Mouse (Mus musculus) MN1 (cell line): ENCODE results near the gene Serinc2.
"Not testable (repeated sequence)": the region's sequence is repeated elsewhere in the genome, so short reads cannot be mapped to it uniquely, and the experiment has no call there.

Experiments used
- DNase-seq: peaks from one replicate; pipeline ENCODE4 v3.0.0-alpha.2; 2016; ENCODE audit warnings: low spot score

Serinc2 gene

GRCm38 (mm10) chr4:130264131-130264530 is 14.9 kb downstream of the Serinc2 start:
- no peak for DNase-seq

- DNase-seq: no peak
These were observed 18.6 kb downstream of the Serinc2 start for GRCm38 (mm10) chr4:130260406-130260805.

GRCm38 (mm10) chr4:130252441-130253157 is 26.4 kb downstream of the Serinc2 start:
- DNase-seq: no peak

GRCm38 (mm10) chr4:130251763-130252162 is 27.2 kb downstream of the Serinc2 start:
- no peak for DNase-seq

DNA sequence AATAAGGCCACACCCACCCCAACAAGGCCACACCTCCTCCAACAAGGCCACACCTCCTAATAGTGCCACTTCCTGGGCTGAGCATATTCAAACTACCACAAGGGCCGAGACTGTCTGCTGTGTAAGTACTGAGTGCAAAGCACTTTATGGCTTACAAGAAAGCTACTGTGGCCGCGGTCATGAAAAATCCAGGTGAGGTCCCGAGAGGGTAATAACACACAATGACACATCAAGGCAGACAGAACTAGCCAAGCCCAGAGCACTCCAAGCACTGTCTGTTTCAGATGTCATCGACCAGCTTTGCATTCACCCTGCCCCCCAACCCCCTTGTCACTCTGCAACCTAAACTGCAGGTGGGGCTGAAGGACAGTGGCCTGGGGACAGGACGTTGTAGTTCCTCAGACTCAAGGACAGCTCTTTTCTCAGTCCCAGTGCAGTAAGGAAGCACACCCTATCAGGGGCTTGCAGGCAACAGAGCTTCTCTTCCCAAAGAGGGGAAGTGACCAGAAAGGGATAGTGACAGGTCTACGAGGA is 27.8 kb downstream of the Serinc2 start:
- no peak for DNase-seq

- DNase-seq: no peak
These were observed 30.4 kb downstream of the Serinc2 start for GRCm38 (mm10) chr4:130248636-130249035.

DNA sequence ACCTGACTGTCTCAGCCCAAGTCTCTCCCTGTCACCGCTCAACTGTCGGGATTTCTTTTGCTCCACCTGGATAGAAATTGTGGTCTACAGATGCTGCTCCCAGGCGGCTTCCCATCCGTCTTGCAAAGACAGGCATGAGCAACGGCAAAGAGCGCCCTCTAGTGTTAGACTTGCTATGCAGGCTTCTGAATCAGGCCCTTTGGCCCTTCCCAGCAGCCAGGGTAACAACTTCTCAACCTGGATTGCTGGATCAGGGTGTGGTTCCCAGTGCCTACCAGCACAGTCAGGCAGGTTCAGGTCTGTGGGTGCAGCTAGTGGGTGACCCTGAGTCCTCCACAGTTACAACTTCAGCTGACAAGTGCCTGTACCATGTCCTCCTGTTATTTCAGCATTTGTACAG is 32.9 kb downstream of the Serinc2 start:
- DNase-seq: peak; percentile 76

DNA sequence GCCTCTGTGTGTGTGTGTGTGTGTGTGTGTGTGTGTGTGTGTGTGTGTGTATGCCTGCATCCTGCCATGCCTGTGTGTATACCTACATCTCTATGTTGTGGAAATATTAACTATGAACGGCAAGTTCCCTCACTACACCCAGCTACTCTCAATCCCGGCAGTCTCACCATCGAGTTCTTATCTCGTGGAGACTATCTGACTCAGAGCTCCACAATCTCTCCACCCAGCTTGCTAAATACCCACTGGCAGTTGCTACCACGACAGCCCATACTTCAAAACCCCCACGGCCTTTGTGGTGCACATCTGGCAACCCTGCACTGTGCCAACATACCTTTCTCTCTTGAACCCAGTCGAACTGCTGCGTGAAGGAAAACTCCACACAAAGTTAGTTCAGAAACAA is 34.3 kb downstream of the Serinc2 start:
- DNase-seq: no peak

GRCm38 (mm10) chr4:130243621-130244020 is 35.4 kb downstream of the Serinc2 start:
- DNase-seq: not testable (repeated sequence)

GRCm38 (mm10) chr4:130242956-130243355 is 36.0 kb downstream of the Serinc2 start:
- DNase-seq: no peak

- DNase-seq: no peak
These were observed 38.3 kb downstream of the Serinc2 start for GRCm38 (mm10) chr4:130240695-130241094.

DNA sequence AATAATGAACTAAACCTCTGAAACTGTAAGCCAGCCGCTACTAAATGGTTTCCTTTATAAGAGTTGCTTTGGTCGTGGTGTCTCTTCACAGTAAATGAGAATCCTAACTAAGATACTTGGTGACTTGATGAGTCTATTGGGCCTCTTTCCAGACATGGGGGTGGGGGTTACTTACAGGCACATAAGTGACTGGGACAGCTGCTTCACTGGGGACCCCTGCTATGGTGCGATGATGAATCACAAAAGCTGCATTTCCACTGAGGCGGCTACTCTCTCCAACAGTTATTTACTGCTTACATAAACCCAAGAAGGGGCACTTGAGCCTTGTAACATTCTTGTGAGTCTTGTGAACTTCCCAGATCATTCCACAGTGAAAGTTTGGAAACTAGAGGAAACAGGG is 41.4 kb downstream of the Serinc2 start:
- no peak for DNase-seq

DNA sequence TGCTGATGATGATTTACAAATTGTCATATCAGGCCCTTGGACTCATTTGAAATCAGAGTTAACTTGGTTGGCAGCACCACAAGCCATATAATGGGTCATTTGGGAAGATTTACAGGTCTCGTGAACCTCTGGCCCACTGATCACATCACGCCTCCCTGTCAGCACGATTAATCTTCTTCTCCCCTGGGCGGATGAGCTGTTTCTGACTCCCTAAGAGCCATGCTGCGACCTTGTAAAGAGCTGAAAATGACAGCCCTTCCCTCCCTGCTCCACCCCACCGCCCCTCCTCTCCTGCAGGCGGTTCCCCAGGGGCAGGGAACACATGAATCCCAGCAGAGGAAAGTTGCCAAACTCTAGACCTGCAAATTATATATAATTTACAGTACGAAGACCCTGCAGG is 42.6 kb downstream of the Serinc2 start:
- no peak for DNase-seq

DNA sequence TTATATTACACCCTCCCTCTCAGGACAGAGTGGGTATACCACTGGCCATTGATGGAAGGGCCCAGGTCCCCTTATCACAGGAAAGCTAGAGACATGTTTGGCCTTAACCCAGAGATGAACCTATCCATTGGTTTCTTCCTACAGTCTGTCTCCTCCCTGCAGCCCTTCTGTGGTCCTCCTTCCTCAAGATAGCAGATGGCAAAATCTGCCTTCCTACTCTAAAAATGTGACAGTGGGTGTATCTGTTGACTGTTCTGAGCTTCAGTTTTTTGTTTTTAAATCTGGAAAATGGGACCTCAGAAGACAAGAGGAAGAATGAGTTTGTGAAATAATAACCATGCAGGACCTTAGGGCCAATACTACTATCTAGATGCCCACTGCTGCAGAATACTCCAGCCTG is 54.9 kb downstream of the Serinc2 start:
- DNase-seq: no peak

DNA sequence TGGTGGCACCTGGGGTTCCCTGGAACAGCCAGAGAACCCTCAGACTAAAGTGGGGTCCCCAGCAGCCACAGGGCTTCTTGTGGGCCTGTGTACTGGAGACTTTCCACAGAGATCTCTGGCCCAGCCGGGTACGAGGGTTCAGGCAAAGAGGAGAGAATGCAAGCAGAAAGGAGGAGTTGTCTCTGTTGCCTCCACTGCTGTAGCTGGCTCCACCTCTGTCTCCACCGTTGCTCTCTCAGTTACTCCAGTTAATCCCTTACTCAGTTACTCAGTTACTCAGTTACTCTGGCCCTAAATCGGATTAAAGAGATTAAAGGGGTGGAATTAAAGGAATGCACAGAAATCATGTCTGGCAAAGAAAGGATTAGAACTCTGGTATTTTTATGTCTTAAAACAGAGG is 56.8 kb downstream of the Serinc2 start, which contains the start of gene Gm853:
Gene Gm853, minus strand, starts transcription at position 223 of the 400 bp plus-strand sequence.
- no peak for DNase-seq

DNA sequence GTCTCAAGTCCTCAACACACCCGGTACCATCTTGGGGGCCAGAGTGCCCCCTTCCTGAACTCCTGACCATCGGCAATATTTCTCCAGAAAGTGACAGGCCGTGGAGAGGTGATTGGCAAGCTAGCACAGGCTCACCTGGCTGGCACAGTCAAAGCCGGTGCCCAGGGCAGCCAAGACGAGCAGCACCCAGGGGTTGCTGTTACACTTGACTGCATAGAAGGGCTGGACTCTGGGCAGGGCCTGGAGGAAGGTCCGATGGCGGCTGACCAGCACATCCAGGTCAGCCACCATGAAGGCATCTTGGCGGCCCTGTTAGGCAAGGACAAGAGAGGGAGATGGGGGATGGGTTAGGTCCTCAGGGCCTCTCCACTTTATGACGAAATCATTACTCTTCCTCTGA is 58.8 kb downstream of the Serinc2 start:
- DNase-seq: no peak

- DNase-seq: no peak
These were observed 63.6 kb downstream of the Serinc2 start for GRCm38 (mm10) chr4:130215392-130215791.

GRCm38 (mm10) chr4:130213857-130214256 is 65.1 kb downstream of the Serinc2 start:
- no peak for DNase-seq

GRCm38 (mm10) chr4:130213197-130213596 is 65.8 kb downstream of the Serinc2 start:
- no peak for DNase-seq

- DNase-seq: no peak
These were observed 66.6 kb downstream of the Serinc2 start for GRCm38 (mm10) chr4:130212421-130212820.

DNA sequence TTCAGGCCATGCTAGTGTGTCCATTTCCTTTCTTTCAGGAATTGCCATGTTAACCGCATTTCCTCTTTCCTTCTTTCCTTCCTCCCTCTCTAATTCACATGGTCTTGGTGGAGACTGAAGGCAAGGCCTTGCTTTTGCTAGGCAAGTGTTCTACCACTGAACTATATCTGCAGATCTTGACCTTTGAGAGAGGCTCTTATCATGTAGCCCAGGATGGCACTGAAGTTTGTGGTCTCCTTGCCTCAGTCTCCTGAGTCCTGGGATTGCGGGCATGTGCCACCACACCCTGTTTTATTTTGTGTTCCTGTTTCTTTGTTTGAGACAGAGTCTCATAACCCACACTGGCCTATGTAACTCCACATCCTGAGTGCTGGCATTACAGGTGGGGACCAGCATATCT is 67.1 kb downstream of the Serinc2 start:
- DNase-seq: no peak
